Mouse (Mus musculus) thymus, postnatal 4 days (tissue): Measurements from ENCODE around the gene 1700022I11Rik.
"Not testable (repeated sequence)": the region's sequence is repeated elsewhere in the genome, so short reads cannot be mapped to it uniquely, and the experiment has no call there.

Experiments
- DNase-seq: peaks from one replicate; pipeline ENCODE4 v3.0.0; 2021

1700022I11Rik gene

GRCm38 (mm10) chr4:42952563-42952962 lies 16.8 kb upstream of the 1700022I11Rik start:
- no peak for DNase-seq

- no peak for DNase-seq
These were observed 15.8 kb upstream of the 1700022I11Rik start for GRCm38 (mm10) chr4:42953435-42954094.

- peak; percentile 73 for DNase-seq
These were observed 15.1 kb upstream of the 1700022I11Rik start for GRCm38 (mm10) chr4:42954297-42954696.

- DNase-seq, result no peak
These were observed 14.2 kb upstream of the 1700022I11Rik start for GRCm38 (mm10) chr4:42955200-42955599.

GRCm38 (mm10) chr4:42956581-42956980 lies 12.8 kb upstream of the 1700022I11Rik start:
- DNase-seq, result no peak

- no peak for DNase-seq
These were observed 12.1 kb upstream of the 1700022I11Rik start for GRCm38 (mm10) chr4:42957306-42957705.

- DNase-seq, result no peak
These were observed 11.4 kb upstream of the 1700022I11Rik start for GRCm38 (mm10) chr4:42957979-42958378.

GRCm38 (mm10) chr4:42958942-42959341 lies 10.5 kb upstream of the 1700022I11Rik start:
- DNase-seq, result no peak

- DNase-seq, result no peak
These were observed 10.0 kb upstream of the 1700022I11Rik start for GRCm38 (mm10) chr4:42959382-42959781.

GRCm38 (mm10) chr4:42961592-42961991 lies 7.8 kb upstream of the 1700022I11Rik start:
- DNase-seq, result peak; percentile 78

- DNase-seq, result peak; percentile 65
These were observed 5.9 kb upstream of the 1700022I11Rik start for GRCm38 (mm10) chr4:42963480-42963879.

GRCm38 (mm10) chr4:42965039-42965719 lies 4.2 kb upstream of the 1700022I11Rik start:
- DNase-seq, result peak; percentile 58

- DNase-seq, result no peak
These were observed 3.5 kb downstream of the 1700022I11Rik start for GRCm38 (mm10) chr4:42972952-42973351.

GRCm38 (mm10) chr4:42973868-42974267 lies 4.5 kb downstream of the 1700022I11Rik start:
- no peak for DNase-seq

- no peak for DNase-seq
These were observed 8.7 kb downstream of the 1700022I11Rik start for GRCm38 (mm10) chr4:42978062-42978461.

- not testable (repeated sequence) for DNase-seq
These were observed 11.1 kb downstream of the 1700022I11Rik start for GRCm38 (mm10) chr4:42980467-42980866.

GRCm38 (mm10) chr4:42988296-42988695 lies 18.9 kb downstream of the 1700022I11Rik start:
- DNase-seq, result no peak

- no peak for DNase-seq
These were observed 28.6 kb downstream of the 1700022I11Rik start for GRCm38 (mm10) chr4:42998022-42998421.

- DNase-seq, result peak; percentile 81
These were observed 30.2 kb downstream of the 1700022I11Rik start for GRCm38 (mm10) chr4:42999451-43000140.

- peak; percentile 98 for DNase-seq
These were observed 31.0 kb downstream of the 1700022I11Rik start, which contains the start of gene Vcp for GRCm38 (mm10) chr4:43000141-43000986. TSS of gene Vcp (minus strand) at chr4:43000507.

GRCm38 (mm10) chr4:43001272-43001671 lies 31.9 kb downstream of the 1700022I11Rik start:
- DNase-seq, result no peak

GRCm38 (mm10) chr4:43002756-43003439 lies 33.5 kb downstream of the 1700022I11Rik start:
- no peak for DNase-seq
